Mouse (Mus musculus): ENCODE data around the gene Ttc16.

- peak; percentile 93 for TF ChIP-seq CTCF (IDR thresholded peaks at IDR 0.05; ENCODE audit: extremely low read depth, insufficient read length, insufficient replicate concordance, low read depth, low read length)
- no peak; the same call in 1 of the 2 replicates for TF ChIP-seq POLR2A (IDR thresholded peaks at IDR 0.05; ENCODE audit: low read depth, low read length)
Measured at GRCm38 (mm10) chr2:32712934-32713817, 62.3 kb downstream of the Ttc16 start, which contains the start of gene Cdk9.
